Mouse (Mus musculus): ENCODE measurements around the gene Krtap29-1. TPM values are rescaled to one million over a fixed set of nuclear protein-coding genes. Genes with fewer than 3 reads are reported as not detected.

Krtap29-1 gene
- total RNA-seq (2017), result not detected in 3 replicates

GRCm38 (mm10) chr11:99978953-99979352, at the start of gene Krtap29-1:
Gene Krtap29-1 (minus strand): TSS chr11:99979053.
- no peak for ATAC-seq (replicated peaks; ENCODE audit: insufficient number of reproducible peaks, low FRiP score, low TSS enrichment, poor library complexity, severe bottlenecking)

- ATAC-seq (replicated peaks; ENCODE audit: insufficient number of reproducible peaks, low FRiP score, low TSS enrichment, poor library complexity, severe bottlenecking), result no peak
Measured at GRCm38 (mm10) chr11:100021438-100021837, 42.6 kb upstream of the Krtap29-1 start.

GRCm38 (mm10) chr11:100019466-100019865, 40.6 kb upstream of the Krtap29-1 start:
- no peak for ATAC-seq (replicated peaks; ENCODE audit: insufficient number of reproducible peaks, low FRiP score, low TSS enrichment, poor library complexity, severe bottlenecking)

GRCm38 (mm10) chr11:100016112-100016511, 37.3 kb upstream of the Krtap29-1 start, which contains the start of gene Krt33a:
Gene Krt33a (minus strand): TSS chr11:100016212.
- no peak for ATAC-seq (replicated peaks; ENCODE audit: insufficient number of reproducible peaks, low FRiP score, low TSS enrichment, poor library complexity, severe bottlenecking)

- no peak for ATAC-seq (replicated peaks; ENCODE audit: insufficient number of reproducible peaks, low FRiP score, low TSS enrichment, poor library complexity, severe bottlenecking)
Measured at GRCm38 (mm10) chr11:100013691-100014171, 34.9 kb upstream of the Krtap29-1 start.

GRCm38 (mm10) chr11:100010682-100011081, 31.8 kb upstream of the Krtap29-1 start:
- no peak for ATAC-seq (replicated peaks; ENCODE audit: insufficient number of reproducible peaks, low FRiP score, low TSS enrichment, poor library complexity, severe bottlenecking)

GRCm38 (mm10) chr11:100008336-100008735, 29.5 kb upstream of the Krtap29-1 start:
- no peak for ATAC-seq (replicated peaks; ENCODE audit: insufficient number of reproducible peaks, low FRiP score, low TSS enrichment, poor library complexity, severe bottlenecking)

GRCm38 (mm10) chr11:100006624-100007023, 27.8 kb upstream of the Krtap29-1 start:
- ATAC-seq (replicated peaks; ENCODE audit: insufficient number of reproducible peaks, low FRiP score, low TSS enrichment, poor library complexity, severe bottlenecking), result no peak

- no peak for ATAC-seq (replicated peaks; ENCODE audit: insufficient number of reproducible peaks, low FRiP score, low TSS enrichment, poor library complexity, severe bottlenecking)
Measured at GRCm38 (mm10) chr11:100005905-100006304, 27.1 kb upstream of the Krtap29-1 start.

GRCm38 (mm10) chr11:100004846-100005245, 26.0 kb upstream of the Krtap29-1 start:
- no peak for ATAC-seq (replicated peaks; ENCODE audit: insufficient number of reproducible peaks, low FRiP score, low TSS enrichment, poor library complexity, severe bottlenecking)

GRCm38 (mm10) chr11:99999091-99999490, 20.2 kb upstream of the Krtap29-1 start:
- ATAC-seq (replicated peaks; ENCODE audit: insufficient number of reproducible peaks, low FRiP score, low TSS enrichment, poor library complexity, severe bottlenecking), result no peak

GRCm38 (mm10) chr11:99994384-99994661, 15.5 kb upstream of the Krtap29-1 start:
- ATAC-seq (replicated peaks; ENCODE audit: insufficient number of reproducible peaks, low FRiP score, low TSS enrichment, poor library complexity, severe bottlenecking), result no peak

- ATAC-seq (replicated peaks; ENCODE audit: insufficient number of reproducible peaks, low FRiP score, low TSS enrichment, poor library complexity, severe bottlenecking), result no peak
Measured at GRCm38 (mm10) chr11:99993620-99994383, 14.9 kb upstream of the Krtap29-1 start, which contains the start of gene Krtap17-1. Gene Krtap17-1 (minus strand): TSS chr11:99993994.

GRCm38 (mm10) chr11:99990571-99990970, 11.7 kb upstream of the Krtap29-1 start:
- ATAC-seq (replicated peaks; ENCODE audit: insufficient number of reproducible peaks, low FRiP score, low TSS enrichment, poor library complexity, severe bottlenecking), result no peak

- no peak for ATAC-seq (replicated peaks; ENCODE audit: insufficient number of reproducible peaks, low FRiP score, low TSS enrichment, poor library complexity, severe bottlenecking)
Measured at GRCm38 (mm10) chr11:99989881-99990405, 11.1 kb upstream of the Krtap29-1 start.

- ATAC-seq (replicated peaks; ENCODE audit: insufficient number of reproducible peaks, low FRiP score, low TSS enrichment, poor library complexity, severe bottlenecking), result no peak
Measured at GRCm38 (mm10) chr11:99988530-99988929, 9.7 kb upstream of the Krtap29-1 start.

GRCm38 (mm10) chr11:99986180-99986647, 7.4 kb upstream of the Krtap29-1 start, which contains the start of gene Krtap16-1:
Gene Krtap16-1 (minus strand): TSS chr11:99986597.
- no peak for ATAC-seq (replicated peaks; ENCODE audit: insufficient number of reproducible peaks, low FRiP score, low TSS enrichment, poor library complexity, severe bottlenecking)

GRCm38 (mm10) chr11:99985291-99986092, 6.6 kb upstream of the Krtap29-1 start:
- ATAC-seq (replicated peaks; ENCODE audit: insufficient number of reproducible peaks, low FRiP score, low TSS enrichment, poor library complexity, severe bottlenecking), result no peak

GRCm38 (mm10) chr11:99983442-99983841, 4.6 kb upstream of the Krtap29-1 start:
- ATAC-seq (replicated peaks; ENCODE audit: insufficient number of reproducible peaks, low FRiP score, low TSS enrichment, poor library complexity, severe bottlenecking), result no peak

Measured in monocyte, adult 5-6 weeks (primary cell).